Mouse (Mus musculus) bone marrow macrophage, adult 2 months (primary cell): ENCODE measurements around the gene Numb.

Source experiments
- CTCF ChIP-seq: IDR thresholded peaks from 2 replicates; pipeline ENCODE4 v1.5.1; 2012; ENCODE audit warnings: low read depth, mild to moderate bottlenecking, low read length, moderate library complexity
- POLR2A ChIP-seq: IDR thresholded peaks from 2 replicates; pipeline ENCODE4 v1.6.1; 2012; ENCODE audit warnings: mild to moderate bottlenecking, low read depth, low read length, borderline replicate concordance

- TF ChIP-seq CTCF (no peak), POLR2A (no peak)
Measured at GRCm38 (mm10) chr12:83764044-83764365, 157.7 kb downstream of the Numb start.
